Mouse (Mus musculus) kidney, adult 2 months (tissue): Measurements from ENCODE around the gene Cpxm2.

Experiments
- CTCF ChIP-seq: fragments of 200-500 bp; conservative IDR thresholded peaks from 2 replicates; pipeline ENCODE4 v1.5.1; 2011; ENCODE audit warnings: low read depth, mild to moderate bottlenecking, control low read depth, low read length, moderate library complexity, mixed read lengths; ENCODE audit not compliant: insufficient read depth, insufficient read length
- POLR2A ChIP-seq: fragments of 200-500 bp; IDR thresholded peaks from one replicate; pipeline ENCODE4 v1.6.1; 2011; ENCODE audit warnings: low read depth, low read length, control low read depth

DNA sequence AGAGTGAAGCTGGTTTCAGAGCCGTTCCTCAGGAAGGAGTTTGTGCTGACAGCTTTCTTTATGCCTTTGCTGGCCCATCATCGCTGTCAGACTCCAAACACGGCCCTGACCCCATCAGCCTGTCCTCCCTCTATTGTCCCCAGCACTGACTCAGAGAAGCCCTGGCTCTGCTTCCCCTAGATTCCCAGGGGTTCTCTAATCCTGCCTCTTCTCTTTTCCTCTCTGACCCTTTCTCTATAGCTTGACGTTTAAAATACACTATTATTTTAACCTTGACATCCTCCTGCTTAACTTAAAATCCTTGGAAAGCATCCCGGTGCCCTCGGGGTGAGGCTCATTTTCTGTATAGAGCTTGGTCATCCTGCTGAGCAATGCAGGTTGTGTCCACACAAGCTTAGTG, 45.1 kb upstream of the Cpxm2 start:
- TF ChIP-seq CTCF, result no peak
- TF ChIP-seq POLR2A, result no peak
